Mouse (Mus musculus): ENCODE results near the gene 1110004F10Rik. TPM values are rescaled to one million over a fixed set of nuclear protein-coding genes. Genes with fewer than 3 reads are reported as not detected.

Gene 1110004F10Rik
- total RNA-seq (2021) = 10 to 100 TPM; 51.2 to 55.9 TPM

- DNase-seq = peak; percentile 2 to 10
- intact Hi-C loops (cut with DNase I) = loop anchor here (5.0 to 10.0 kb wide), 5 partner anchors 194 to 587 kb away; no protein-coding TSS in a partner anchor
These were observed at the start of gene 1110004F10Rik for GRCm38 (mm10) chr7:116039196-116039537. 1110004F10Rik (plus strand) TSS chr7:116039397.

- intact Hi-C loops (cut with DNase I) = no loop called here
- no peak for DNase-seq
These were observed 36.5 kb upstream of the 1110004F10Rik start for GRCm38 (mm10) chr7:116002726-116003125.

GRCm38 (mm10) chr7:116029991-116030390 lies 9.2 kb upstream of the 1110004F10Rik start:
- intact Hi-C loops (cut with DNase I) = loop anchor here (5.0 to 10.0 kb wide), 5 partner anchors 78 to 663 kb away; no protein-coding TSS in a partner anchor
- DNase-seq = no peak

GRCm38 (mm10) chr7:116030597-116031387 lies 8.4 kb upstream of the 1110004F10Rik start:
- DNase-seq = peak; percentile 62 to 72
- intact Hi-C loops (cut with DNase I) = loop anchor here (5.0 to 10.0 kb wide), 5 partner anchors 78 to 663 kb away; no protein-coding TSS in a partner anchor

GRCm38 (mm10) chr7:116031388-116031717 lies 7.8 kb upstream of the 1110004F10Rik start:
- intact Hi-C loops (cut with DNase I) = loop anchor here (5.0 to 10.0 kb wide), 5 partner anchors 79 to 664 kb away; no protein-coding TSS in a partner anchor
- DNase-seq = no peak

- intact Hi-C loops (cut with DNase I) = loop anchor here (5.0 to 10.0 kb wide), 5 partner anchors 80 to 665 kb away; no protein-coding TSS in a partner anchor
- peak; percentile 61 to 78 for DNase-seq
These were observed 7.2 kb upstream of the 1110004F10Rik start for GRCm38 (mm10) chr7:116031718-116032595.

GRCm38 (mm10) chr7:116032596-116033307 lies 6.4 kb upstream of the 1110004F10Rik start:
- peak; percentile 68 to 78 for DNase-seq
- intact Hi-C loops (cut with DNase I) = loop anchor here (5.0 to 10.0 kb wide), 5 partner anchors 80 to 665 kb away; no protein-coding TSS in a partner anchor

- DNase-seq = peak; percentile 57 to 72
These were observed 5.6 kb upstream of the 1110004F10Rik start for GRCm38 (mm10) chr7:116033371-116034241.

GRCm38 (mm10) chr7:116034282-116034758 lies 4.9 kb upstream of the 1110004F10Rik start:
- intact Hi-C loops (cut with DNase I) = loop anchor here (5.0 to 10.0 kb wide), 5 partner anchors 82 to 667 kb away; no protein-coding TSS in a partner anchor
- peak; percentile 46 to 58 for DNase-seq

More at GRCm38 (mm10) chr7:116033371-116034241, 5.6 kb upstream of the 1110004F10Rik start:
- intact Hi-C loops (cut with DNase I) = loop anchor here (5.0 to 10.0 kb wide), 5 partner anchors 81 to 666 kb away; no protein-coding TSS in a partner anchor

GRCm38 (mm10) chr7:116035504-116035903 lies 3.7 kb upstream of the 1110004F10Rik start:
- intact Hi-C loops (cut with DNase I) = loop anchor here (5.0 to 10.0 kb wide), 5 partner anchors 191 to 583 kb away; no protein-coding TSS in a partner anchor
- DNase-seq = no peak

- intact Hi-C loops (cut with DNase I) = loop anchor here (5.0 to 10.0 kb wide), 5 partner anchors 192 to 585 kb away; no protein-coding TSS in a partner anchor
- no peak for DNase-seq
These were observed 2.3 kb upstream of the 1110004F10Rik start for GRCm38 (mm10) chr7:116036591-116037555.

- no peak for DNase-seq
- intact Hi-C loops (cut with DNase I) = loop anchor here (5.0 to 10.0 kb wide), 5 partner anchors 193 to 586 kb away; no protein-coding TSS in a partner anchor
These were observed 1.2 kb upstream of the 1110004F10Rik start for GRCm38 (mm10) chr7:116038024-116038423.

GRCm38 (mm10) chr7:116038511-116038910 lies 686 bp upstream of the 1110004F10Rik start, which contains the start of gene Sox6:
Sox6 (minus strand) TSS chr7:116038796.
- intact Hi-C loops (cut with DNase I) = loop anchor here (5.0 to 10.0 kb wide), 5 partner anchors 194 to 586 kb away; no protein-coding TSS in a partner anchor
- peak; percentile 6 to 8 for DNase-seq

GRCm38 (mm10) chr7:116039538-116040466 lies 605 bp downstream of the 1110004F10Rik start:
- DNase-seq = peak; percentile 86 to 87
- intact Hi-C loops (cut with DNase I) = loop anchor here (1.0 to 10.0 kb wide), 7 partner anchors 195 to 1115 kb away; no protein-coding TSS in a partner anchor

- intact Hi-C loops (cut with DNase I) = loop anchor here (1.0 to 2.0 kb wide), 2 partner anchors 824 to 1116 kb away; no protein-coding TSS in a partner anchor
- no peak for DNase-seq
These were observed 1.3 kb downstream of the 1110004F10Rik start for GRCm38 (mm10) chr7:116040470-116041019.

GRCm38 (mm10) chr7:116060739-116061138 lies 21.5 kb downstream of the 1110004F10Rik start:
- no peak for DNase-seq
- intact Hi-C loops (cut with DNase I) = no loop called here

All from heart, postnatal 36 days (tissue).